Mouse (Mus musculus) kidney, embryonic 14.5 days (tissue): Measurements from ENCODE around the gene Aff1. TPM values are rescaled to one million over a fixed set of nuclear protein-coding genes. Genes with fewer than 3 reads are reported as not detected.

ENCODE experiments used
- ATAC-seq: fragments of 200-750 bp; cut with Nextera tagmentation; 2 replicates; pipeline ENCODE4 v1.8.0; 2017; ENCODE audit warnings: moderate number of reproducible peaks, mild to moderate bottlenecking, moderate TSS enrichment, moderate library complexity; ENCODE audit not compliant: low FRiP score, low TSS enrichment
- H3K27ac ChIP-seq: fragments of 300-500 bp; sonication (generic); 2 replicates; pipeline ENCODE4 v1.5.1; 2014; ENCODE audit warnings: low read depth, mild to moderate bottlenecking, low read length, moderate library complexity, mixed read lengths
- H3K27me3 ChIP-seq: fragments of 300-500 bp; sonication (generic); 2 replicates; pipeline ENCODE4 v1.6.1; 2014; ENCODE audit warnings: mild to moderate bottlenecking, low read length; ENCODE audit not compliant: control insufficient read depth, insufficient read depth
- H3K36me3 ChIP-seq: fragments of 300-500 bp; sonication (generic); 2 replicates; pipeline ENCODE4 v1.6.1; 2014; ENCODE audit warnings: low read length, mixed read lengths; ENCODE audit not compliant: control insufficient read depth, insufficient read depth
- H3K4me1 ChIP-seq: fragments of 300-500 bp; sonication (generic); 2 replicates; pipeline ENCODE4 v1.6.1; 2014; ENCODE audit warnings: low read length, mixed read lengths; ENCODE audit not compliant: control insufficient read depth, insufficient read depth
- H3K4me2 ChIP-seq: fragments of 300-500 bp; sonication (generic); replicated peaks from 2 replicates; pipeline ENCODE4 v1.6.1; 2014; ENCODE audit warnings: low read depth, mild to moderate bottlenecking, low read length
- H3K4me3 ChIP-seq: fragments of 300-500 bp; sonication (generic); 2 replicates; pipeline ENCODE4 v1.5.1; 2014; ENCODE audit warnings: mild to moderate bottlenecking, low read length
- H3K9ac ChIP-seq: fragments of 300-500 bp; sonication (generic); 2 replicates; pipeline ENCODE4 v1.6.1; 2014; ENCODE audit warnings: low read depth, mild to moderate bottlenecking, low read length, moderate library complexity
- H3K9me3 ChIP-seq: fragments of 300-500 bp; sonication (generic); 2 replicates; pipeline ENCODE4 v1.6.1; 2016; ENCODE audit warnings: low read length; ENCODE audit not compliant: control insufficient read depth
- WGBS: fragments of 180-500 bp; shearing (Covaris S2); extraction: QIAGEN DNeasy Blood & Tissue Kit; methylation state at CpG from one replicate; pipeline ENCODE4 v1.1.7; 2014; 5-methylcytosine and 5-hydroxymethylcytosine counted together
- polyA plus RNA-seq: library from polyadenylated mRNA; unstranded; fragments of >200 nt; fragmentation: Nextera tagmentation; extraction: Ambion mirVana; gene quantifications from 2 replicates; pipeline ENCODE4 v1.2.1, GENCODE M21; 2014

The Aff1 gene
- polyA plus RNA-seq: 7.5 and 14.4 TPM in 2 replicates

GRCm38 (mm10) chr5:103691624-103692530 lies at the start of gene Aff1:
Aff1 (plus strand) TSS chr5:103692374.
- WGBS: 3% methylated on average over 50 of the region's 50 CpGs
- peak; percentile 90 for ATAC-seq
- Histone ChIP-seq H3K27me3 (peaks cover 9% of the 10 kb centered on the region; the same call in 1 of the 2 replicates), H3K9me3 (no peaks in the 10 kb centered on the region), H3K9ac (peak within 1 kb of the TSS; percentile 56), H3K36me3 (no peaks in the 10 kb centered on the region), H3K4me1 (no peaks in the 10 kb centered on the region), H3K4me3 (peak within 1 kb of the TSS; percentile 64), H3K4me2 (peak within 1 kb of the TSS; percentile 97), H3K27ac (no peak within 1 kb of the TSS)

- 84% methylated on average over 1 of the region's 1 CpGs for WGBS
- no peak overlapping the region for H3K4me3 ChIP-seq
- H3K9me3 ChIP-seq: no peaks in the 10 kb centered on the region
- H3K27me3 ChIP-seq: no peaks in the 10 kb centered on the region
- no peak for ATAC-seq
- H3K4me1 ChIP-seq: 0 out of 2 replicates have a peak, but pooled peaks cover 3% of the 10 kb centered on the region
- no peak overlapping the region for H3K27ac ChIP-seq
- no peaks in the 10 kb centered on the region for H3K36me3 ChIP-seq
- no peak overlapping the region for H3K4me2 ChIP-seq
- no peak overlapping the region for H3K9ac ChIP-seq
Observed at GRCm38 (mm10) chr5:103644167-103644566, 48.0 kb upstream of the Aff1 start.

- H3K9ac ChIP-seq: no peak overlapping the region
- H3K27me3 ChIP-seq: no peaks in the 10 kb centered on the region
- 81% methylated on average over 3 of the region's 3 CpGs for WGBS
- no peak overlapping the region for H3K27ac ChIP-seq
- H3K4me3 ChIP-seq: no peak overlapping the region
- H3K36me3 ChIP-seq: no peaks in the 10 kb centered on the region
- H3K4me2 ChIP-seq: no peak overlapping the region
- 0 out of 2 replicates have a peak, but pooled peaks cover 3% of the 10 kb centered on the region for H3K4me1 ChIP-seq
- no peaks in the 10 kb centered on the region for H3K9me3 ChIP-seq
- ATAC-seq: no peak
Observed at GRCm38 (mm10) chr5:103647320-103647719, 44.9 kb upstream of the Aff1 start.

- Histone ChIP-seq H3K9me3 (no peaks in the 10 kb centered on the region), H3K27ac (no peak overlapping the region), H3K36me3 (no peaks in the 10 kb centered on the region), H3K4me2 (no peak overlapping the region), H3K27me3 (no peaks in the 10 kb centered on the region), H3K4me3 (no peak overlapping the region), H3K4me1 (no peaks in the 10 kb centered on the region), H3K9ac (no peak overlapping the region)
- ATAC-seq: no peak
- WGBS: 34% methylated on average over 6 of the region's 6 CpGs
Observed at GRCm38 (mm10) chr5:103654225-103654624, 37.9 kb upstream of the Aff1 start.

- 41% methylated on average over 4 of the region's 4 CpGs for WGBS
- Histone ChIP-seq H3K27me3 (no peaks in the 10 kb centered on the region), H3K4me1 (no peaks in the 10 kb centered on the region), H3K9me3 (no peaks in the 10 kb centered on the region), H3K27ac (no peak overlapping the region), H3K4me2 (peak overlapping the region; percentile 98), H3K4me3 (peak overlapping the region; percentile 60; the same call in 1 of the 2 replicates), H3K9ac (no peak overlapping the region), H3K36me3 (no peaks in the 10 kb centered on the region)
- peak; percentile 10; the same call in 1 of the 2 replicates for ATAC-seq
Observed at GRCm38 (mm10) chr5:103654780-103655179, 37.4 kb upstream of the Aff1 start.

- H3K9me3 ChIP-seq: no peaks in the 10 kb centered on the region
- WGBS: 2% methylated on average over 52 of the region's 56 CpGs
- no peaks in the 10 kb centered on the region for H3K36me3 ChIP-seq
- H3K27ac ChIP-seq: no peak within 1 kb of the TSS
- H3K9ac ChIP-seq: peak within 1 kb of the TSS; percentile 69
- peak within 1 kb of the TSS; percentile 60 for H3K4me3 ChIP-seq
- H3K27me3 ChIP-seq: no peaks in the 10 kb centered on the region
- no peaks in the 10 kb centered on the region for H3K4me1 ChIP-seq
- H3K4me2 ChIP-seq: peak within 1 kb of the TSS; percentile 98
- ATAC-seq: peak; percentile 84
Observed at GRCm38 (mm10) chr5:103655346-103656118, 36.6 kb upstream of the Aff1 start, which contains the start of gene 1700016H13Rik. 1700016H13Rik (minus strand) TSS chr5:103656010.

- whole genome bisulfite sequencing: 70% methylated on average over 5 of the region's 5 CpGs
- H3K9ac ChIP-seq: no peak overlapping the region
- no peak overlapping the region for H3K4me2 ChIP-seq
- no peaks in the 10 kb centered on the region for H3K4me1 ChIP-seq
- ATAC-seq: no peak
- H3K36me3 ChIP-seq: no peaks in the 10 kb centered on the region
- H3K4me3 ChIP-seq: no peak overlapping the region
- no peak overlapping the region for H3K27ac ChIP-seq
- H3K9me3 ChIP-seq: no peaks in the 10 kb centered on the region
- H3K27me3 ChIP-seq: no peaks in the 10 kb centered on the region
Observed at GRCm38 (mm10) chr5:103658921-103659320, 33.3 kb upstream of the Aff1 start.

- no peaks in the 10 kb centered on the region for H3K27me3 ChIP-seq
- H3K4me1 ChIP-seq: no peaks in the 10 kb centered on the region
- no peak overlapping the region for H3K27ac ChIP-seq
- WGBS: 40% methylated on average over 3 of the region's 3 CpGs
- ATAC-seq: no peak
- H3K4me3 ChIP-seq: no peak overlapping the region
- no peak overlapping the region for H3K9ac ChIP-seq
- no peaks in the 10 kb centered on the region for H3K9me3 ChIP-seq
- H3K36me3 ChIP-seq: no peaks in the 10 kb centered on the region
- no peak overlapping the region for H3K4me2 ChIP-seq
Observed at GRCm38 (mm10) chr5:103659571-103659970, 32.6 kb upstream of the Aff1 start.
